Mouse (Mus musculus): ENCODE results near the gene Nfkb1. TPM values are rescaled to one million over a fixed set of nuclear protein-coding genes. Genes with fewer than 3 reads are reported as not detected.

The Nfkb1 gene
- polyA plus RNA-seq, 1 experiment, result not detected

DNA sequence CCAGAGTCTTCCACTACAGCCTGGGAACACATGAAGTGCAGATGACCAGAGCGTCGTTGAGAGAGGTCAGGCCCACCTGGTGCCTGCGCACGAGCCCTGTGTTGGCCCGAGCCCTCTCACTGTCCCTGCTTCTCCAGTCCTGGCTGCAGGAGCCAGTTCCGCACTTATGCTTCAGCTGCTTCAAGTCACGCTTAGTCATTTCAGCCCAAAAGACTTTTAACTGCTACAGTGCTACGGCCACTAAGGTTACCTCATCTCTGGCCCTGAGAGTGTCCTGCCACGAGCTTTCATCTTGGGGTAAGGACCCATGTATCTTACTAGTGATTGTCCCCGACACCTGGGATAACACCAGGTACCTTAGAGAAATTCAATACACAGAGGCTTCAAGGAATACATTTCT, 36.0 kb upstream of the Nfkb1 start:
- Histone ChIP-seq H3K27ac (ENCODE audit: insufficient read depth, low read depth, low read length) (no peak overlapping the region), H3K4me3 (ENCODE audit: insufficient read depth, low read depth, low read length) (no peak overlapping the region), H3K4me1 (ENCODE audit: control insufficient read depth, insufficient read depth, low read length) (peaks cover 16% of the 10 kb centered on the region)
- WGBS, result 95% methylated on average over 10 of the region's 10 CpGs
- TF ChIP-seq POLR2A (IDR thresholded peaks at IDR 0.05; ENCODE audit: insufficient read depth, low read depth, low read length) (no peak), CTCF (IDR thresholded peaks at IDR 0.05; ENCODE audit: insufficient read depth, low read depth, low read length) (no peak)

DNA sequence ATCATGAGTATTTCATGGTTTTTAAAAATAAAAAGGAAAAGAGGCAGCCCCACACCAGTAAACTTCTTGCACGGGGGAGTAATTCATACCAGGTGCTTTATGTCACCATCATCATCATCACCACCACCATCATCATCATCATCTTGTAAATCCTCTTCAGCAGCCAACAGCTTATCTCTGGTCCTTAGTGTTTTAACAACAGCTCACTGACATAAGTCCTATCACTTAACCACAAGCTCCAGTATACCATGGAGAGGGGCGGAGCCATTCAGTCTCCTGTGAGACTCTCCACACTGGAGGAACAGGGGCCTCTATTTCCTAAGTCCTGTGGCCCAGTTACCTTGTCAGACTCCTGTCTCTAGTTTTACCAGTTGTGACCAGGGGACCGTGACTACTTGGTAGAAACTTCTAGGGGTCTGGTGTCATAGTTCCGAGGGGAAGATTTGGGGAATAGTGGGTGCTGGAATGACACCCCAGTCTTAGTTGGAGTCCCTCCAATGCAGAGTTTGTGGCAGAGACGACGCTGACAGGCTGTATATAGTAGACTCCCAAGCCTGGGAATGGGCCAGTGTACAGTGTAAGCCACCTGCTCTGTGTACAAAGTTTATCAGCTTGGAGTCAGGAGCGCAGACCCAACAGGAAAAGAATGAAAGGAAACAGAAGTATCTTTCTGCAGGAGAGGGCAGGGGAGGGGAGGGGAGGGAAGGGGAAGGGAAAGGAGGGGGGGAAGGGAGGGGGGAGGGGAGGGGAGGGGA, 35.4 kb upstream of the Nfkb1 start:
- H3K4me1 ChIP-seq (ENCODE audit: control insufficient read depth, insufficient read depth, low read length), result peaks cover 16% of the 10 kb centered on the region
- no peak overlapping the region for H3K27ac ChIP-seq (ENCODE audit: insufficient read depth, low read depth, low read length)
- no peak overlapping the region for H3K4me3 ChIP-seq (ENCODE audit: insufficient read depth, low read depth, low read length)
- WGBS, result 85% methylated on average over 7 of the region's 7 CpGs
- TF ChIP-seq CTCF (IDR thresholded peaks at IDR 0.05; ENCODE audit: insufficient read depth, low read depth, low read length) (no peak), POLR2A (IDR thresholded peaks at IDR 0.05; ENCODE audit: insufficient read depth, low read depth, low read length) (no peak)

DNA sequence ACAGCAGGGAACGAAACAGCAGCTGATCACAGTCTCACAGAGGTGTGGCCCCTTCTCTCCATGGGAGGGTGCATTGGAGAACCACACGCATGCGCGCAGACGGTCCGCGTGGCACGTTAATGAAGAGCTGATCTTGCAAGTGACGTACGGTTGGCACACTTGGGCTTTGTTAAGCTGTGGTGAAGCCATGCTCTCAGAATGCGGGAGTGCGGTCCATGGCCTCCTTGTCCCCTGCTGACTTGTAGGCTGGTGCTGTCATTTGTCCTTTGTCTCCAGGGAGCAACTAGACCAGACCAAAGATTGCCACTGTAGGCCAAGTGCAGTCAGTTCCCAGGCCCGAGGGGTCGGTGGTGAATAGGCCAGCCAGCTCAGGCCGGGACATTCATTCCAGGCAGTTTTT, 34.7 kb upstream of the Nfkb1 start:
- Histone ChIP-seq H3K27ac (ENCODE audit: insufficient read depth, low read depth, low read length) (no peak overlapping the region), H3K4me3 (ENCODE audit: insufficient read depth, low read depth, low read length) (no peak overlapping the region), H3K4me1 (ENCODE audit: control insufficient read depth, insufficient read depth, low read length) (peaks cover 16% of the 10 kb centered on the region)
- TF ChIP-seq CTCF (IDR thresholded peaks at IDR 0.05; ENCODE audit: insufficient read depth, low read depth, low read length) (no peak), POLR2A (IDR thresholded peaks at IDR 0.05; ENCODE audit: insufficient read depth, low read depth, low read length) (no peak)
- WGBS, result 82% methylated on average over 15 of the region's 15 CpGs

DNA sequence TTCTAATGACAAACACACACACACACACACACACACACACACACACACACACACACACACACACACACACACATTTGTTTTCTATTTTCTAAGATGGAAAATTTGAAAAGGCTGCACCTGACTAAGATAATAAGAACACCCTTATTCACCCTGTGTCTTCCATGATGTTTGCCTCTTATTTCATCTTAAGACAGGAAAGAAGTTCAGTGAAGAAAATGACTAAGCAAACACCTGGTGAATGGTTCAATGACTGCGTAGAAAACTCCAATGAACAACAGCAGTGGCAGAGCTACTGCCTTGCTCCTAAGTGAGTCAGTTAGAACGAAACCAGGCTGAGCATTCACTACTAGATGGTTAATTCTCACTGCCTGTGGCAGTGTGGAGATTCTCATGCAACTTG, 30.8 kb upstream of the Nfkb1 start:
- Histone ChIP-seq H3K4me3 (ENCODE audit: insufficient read depth, low read depth, low read length) (no peak overlapping the region), H3K27ac (ENCODE audit: insufficient read depth, low read depth, low read length) (no peak overlapping the region), H3K4me1 (ENCODE audit: control insufficient read depth, insufficient read depth, low read length) (no peaks in the 10 kb centered on the region)
- 87% methylated on average over 2 of the region's 2 CpGs for WGBS
- TF ChIP-seq POLR2A (IDR thresholded peaks at IDR 0.05; ENCODE audit: insufficient read depth, low read depth, low read length) (no peak), CTCF (IDR thresholded peaks at IDR 0.05; ENCODE audit: insufficient read depth, low read depth, low read length) (no peak)

DNA sequence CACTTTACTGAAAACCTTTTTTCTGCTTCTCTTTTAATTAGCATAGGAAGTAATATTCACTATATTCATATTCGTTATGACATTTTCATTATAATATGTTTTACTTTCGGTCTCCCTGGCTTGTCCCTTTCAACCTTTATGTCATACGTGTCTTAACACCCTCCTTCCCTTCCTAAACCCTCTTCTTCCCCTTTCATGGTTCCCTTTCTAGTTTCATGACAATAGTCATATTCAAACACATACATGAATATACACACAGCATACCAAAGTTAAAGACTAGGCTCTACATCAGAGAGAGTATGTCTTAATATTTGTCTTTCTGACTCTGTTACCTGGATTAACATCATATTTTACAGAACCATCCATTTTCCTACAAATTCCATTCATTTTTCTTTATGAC, 28.6 kb upstream of the Nfkb1 start:
- TF ChIP-seq CTCF (IDR thresholded peaks at IDR 0.05; ENCODE audit: insufficient read depth, low read depth, low read length), result no peak
- TF ChIP-seq POLR2A (IDR thresholded peaks at IDR 0.05; ENCODE audit: insufficient read depth, low read depth, low read length), result no peak
- 95% methylated on average over 3 of the region's 3 CpGs for WGBS
- H3K4me1 ChIP-seq (ENCODE audit: control insufficient read depth, insufficient read depth, low read length), result no peaks in the 10 kb centered on the region

DNA sequence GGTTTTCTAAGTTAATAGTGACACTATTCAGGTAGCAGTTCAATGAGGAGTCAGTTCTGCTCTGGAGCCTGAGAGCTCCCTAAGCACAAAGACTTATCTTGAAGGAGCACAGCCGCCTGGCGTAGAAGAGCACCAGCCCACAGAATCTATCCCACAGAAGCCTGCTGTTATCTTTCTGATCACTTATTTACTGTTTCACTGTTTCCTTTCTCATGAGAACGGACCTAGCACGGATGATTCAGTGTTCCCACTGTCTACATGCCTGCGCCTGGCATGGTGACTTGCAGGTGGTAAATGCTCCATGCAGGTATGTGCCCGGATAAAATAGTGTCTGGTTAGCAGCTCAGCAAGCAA, 27.8 kb upstream of the Nfkb1 start:
- TF ChIP-seq POLR2A (IDR thresholded peaks at IDR 0.05; ENCODE audit: insufficient read depth, low read depth, low read length) (no peak), CTCF (IDR thresholded peaks at IDR 0.05; ENCODE audit: insufficient read depth, low read depth, low read length) (no peak)
- Histone ChIP-seq H3K4me1 (ENCODE audit: control insufficient read depth, insufficient read depth, low read length) (no peaks in the 10 kb centered on the region), H3K4me3 (ENCODE audit: insufficient read depth, low read depth, low read length) (no peak overlapping the region), H3K27ac (ENCODE audit: insufficient read depth, low read depth, low read length) (no peak overlapping the region)
- 85% methylated on average over 6 of the region's 6 CpGs for WGBS

More for the DNA sequence above, 28.6 kb upstream of the Nfkb1 start:
- no peak overlapping the region for H3K4me3 ChIP-seq (ENCODE audit: insufficient read depth, low read depth, low read length)
- no peak overlapping the region for H3K27ac ChIP-seq (ENCODE audit: insufficient read depth, low read depth, low read length)

DNA sequence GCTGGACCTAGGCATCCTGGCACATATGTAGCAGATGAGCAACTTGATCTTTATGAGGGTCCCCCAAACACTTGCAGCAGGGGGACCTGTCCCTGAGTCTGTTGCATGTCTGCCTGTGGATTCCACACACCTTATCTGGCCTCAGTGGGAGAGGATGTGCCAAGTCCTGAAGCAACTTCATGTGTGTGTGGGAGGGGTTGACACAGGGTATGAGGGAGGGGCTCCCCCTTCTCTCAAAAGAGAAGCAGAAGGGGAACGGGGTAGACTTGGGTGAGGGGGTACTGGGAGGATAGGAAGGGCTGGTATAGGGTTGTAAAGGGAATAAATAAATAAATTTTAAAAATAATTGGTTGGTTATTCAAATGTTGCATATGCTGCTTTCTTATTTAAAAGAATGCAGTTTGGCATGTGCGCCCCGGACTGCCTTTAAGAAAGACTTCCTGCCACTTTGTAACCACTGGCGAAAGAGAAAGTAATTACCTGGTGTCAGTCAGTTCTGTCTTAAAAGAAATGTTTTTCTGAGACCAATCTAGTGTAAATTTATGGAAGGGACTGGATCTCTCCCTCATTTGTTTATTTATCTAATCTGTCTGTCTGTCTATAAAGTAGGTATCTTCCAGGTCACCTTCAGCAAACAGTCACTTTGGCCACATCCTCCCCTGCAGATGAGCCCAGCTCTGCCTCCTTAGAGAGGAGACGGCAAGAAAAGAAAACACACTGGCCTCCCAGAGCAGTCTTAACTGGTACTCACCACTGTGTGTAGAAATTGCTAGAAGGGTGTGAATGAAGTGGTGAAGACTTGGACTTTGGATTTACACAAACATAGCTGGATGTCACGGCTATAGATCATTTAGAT, 27.2 kb upstream of the Nfkb1 start:
- TF ChIP-seq POLR2A (IDR thresholded peaks at IDR 0.05; ENCODE audit: insufficient read depth, low read depth, low read length) (no peak), CTCF (IDR thresholded peaks at IDR 0.05; ENCODE audit: insufficient read depth, low read depth, low read length) (no peak)
- H3K4me1 ChIP-seq (ENCODE audit: control insufficient read depth, insufficient read depth, low read length), result no peaks in the 10 kb centered on the region
- 74% methylated on average over 6 of the region's 6 CpGs for WGBS
- no peak overlapping the region for H3K27ac ChIP-seq (ENCODE audit: insufficient read depth, low read depth, low read length)
- H3K4me3 ChIP-seq (ENCODE audit: insufficient read depth, low read depth, low read length), result no peak overlapping the region

DNA sequence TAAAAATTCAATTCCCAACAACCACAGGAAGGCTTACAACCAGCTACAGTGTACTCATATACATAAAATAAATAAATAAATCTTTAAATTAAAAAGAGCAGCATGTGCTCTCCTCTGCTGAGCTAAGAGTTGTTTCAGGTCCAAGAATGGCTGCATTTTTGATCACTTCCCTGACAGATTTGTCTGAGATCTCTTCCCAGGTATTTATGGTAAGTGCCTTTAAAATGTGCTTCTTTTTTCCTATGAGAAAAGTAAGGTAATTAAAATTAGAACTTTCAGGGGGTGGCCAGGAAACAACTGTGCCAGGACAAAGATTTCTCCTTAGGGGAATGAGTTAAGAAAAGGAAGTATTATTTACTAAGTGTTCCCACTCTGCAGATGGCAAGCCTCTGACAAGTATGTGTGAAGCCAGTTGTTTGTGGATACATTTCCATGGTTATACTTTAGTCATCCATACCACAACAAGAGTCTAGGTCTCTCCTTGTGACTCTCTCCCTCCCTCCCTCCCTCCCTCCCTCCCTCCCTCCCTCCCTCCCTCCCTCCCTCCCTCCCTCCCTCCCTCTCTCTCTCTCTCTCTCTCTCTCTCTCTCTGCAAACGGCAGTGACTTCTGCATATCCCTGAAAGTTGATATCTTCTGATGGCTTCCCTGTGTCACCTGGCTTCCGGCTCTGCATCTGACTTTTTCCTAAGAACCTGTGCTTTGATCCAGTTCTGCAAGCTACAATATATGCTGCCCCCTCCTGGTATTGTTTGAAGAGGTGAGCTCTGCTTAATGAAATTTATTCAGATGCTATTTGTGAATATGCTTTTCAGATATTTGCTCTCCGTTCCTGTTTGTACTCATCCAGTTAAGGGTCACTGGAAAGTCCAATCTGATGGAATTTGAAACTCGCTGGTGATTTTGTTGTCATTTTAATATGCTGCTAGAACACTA, 21.9 kb upstream of the Nfkb1 start:
- Histone ChIP-seq H3K27ac (ENCODE audit: insufficient read depth, low read depth, low read length) (no peak overlapping the region), H3K4me3 (ENCODE audit: insufficient read depth, low read depth, low read length) (no peak overlapping the region), H3K4me1 (ENCODE audit: control insufficient read depth, insufficient read depth, low read length) (no peaks in the 10 kb centered on the region)
- TF ChIP-seq POLR2A (IDR thresholded peaks at IDR 0.05; ENCODE audit: insufficient read depth, low read depth, low read length), result no peak
- no peak for TF ChIP-seq CTCF (IDR thresholded peaks at IDR 0.05; ENCODE audit: insufficient read depth, low read depth, low read length)
- WGBS, result 37% methylated on average over 3 of the region's 4 CpGs

All from olfactory bulb, adult 2 months (tissue).